Mouse (Mus musculus) lung, embryonic 15.5 days (tissue): ENCODE data around the gene Shld1. TPM values are rescaled to one million over a fixed set of nuclear protein-coding genes. Genes with fewer than 3 reads are reported as not detected.

ENCODE experiments used
- ATAC-seq: fragments of 200-750 bp; cut with Nextera tagmentation; 2 replicates; pipeline ENCODE4 v1.8.0; 2017; ENCODE audit warnings: moderate number of reproducible peaks, borderline replicate concordance; ENCODE audit not compliant: low FRiP score, low TSS enrichment; ENCODE audit errors: extremely low read depth
- H3K27ac ChIP-seq: fragments of 300-500 bp; sonication (generic); 2 replicates; pipeline ENCODE4 v1.5.1; 2015; ENCODE audit warnings: moderate library complexity, mild to moderate bottlenecking, inconsistent platforms
- H3K27me3 ChIP-seq: fragments of 300-500 bp; sonication (generic); 2 replicates; pipeline ENCODE4 v1.6.1; 2015; ENCODE audit warnings: inconsistent platforms
- H3K36me3 ChIP-seq: fragments of 300-500 bp; sonication (generic); 2 replicates; pipeline ENCODE4 v1.6.1; 2015; ENCODE audit warnings: inconsistent platforms
- H3K4me1 ChIP-seq: fragments of 300-500 bp; sonication (generic); 2 replicates; pipeline ENCODE4 v1.6.1; 2015; ENCODE audit warnings: inconsistent platforms
- H3K4me2 ChIP-seq: fragments of 300-500 bp; sonication (generic); 2 replicates; pipeline ENCODE4 v1.6.1; 2015; ENCODE audit warnings: inconsistent platforms, mild to moderate bottlenecking, moderate library complexity
- H3K4me3 ChIP-seq: fragments of 300-500 bp; sonication (generic); 2 replicates; pipeline ENCODE4 v1.5.1; 2015; ENCODE audit warnings: mild to moderate bottlenecking, inconsistent platforms
- H3K9ac ChIP-seq: fragments of 300-500 bp; sonication (generic); 2 replicates; pipeline ENCODE4 v1.6.1; 2015; ENCODE audit warnings: inconsistent platforms
- H3K9me3 ChIP-seq: fragments of 300-500 bp; sonication (generic); 2 replicates; pipeline ENCODE4 v1.6.1; 2016; ENCODE audit warnings: inconsistent platforms
- WGBS: fragments of 180-500 bp; shearing (Covaris S2); methylation state at CpG from one replicate; pipeline ENCODE4 v1.1.7; 2015; 5-methylcytosine and 5-hydroxymethylcytosine counted together
- polyA plus RNA-seq: library from polyadenylated mRNA; unstranded; fragments of >200 nt; fragmentation: Nextera tagmentation; extraction: Ambion mirVana; gene quantifications from 2 replicates; pipeline ENCODE4 v1.2.1, GENCODE M21; 2015

The Shld1 gene
- polyA plus RNA-seq, 1 experiment from 2014 or later, result 14.2 TPM

- Histone ChIP-seq H3K27me3 (no peaks in the 10 kb centered on the region), H3K4me1 (no peaks in the 10 kb centered on the region), H3K4me3 (no peak overlapping the region), H3K9me3 (no peaks in the 10 kb centered on the region), H3K4me2 (no peak overlapping the region), H3K9ac (no peak overlapping the region), H3K27ac (no peak overlapping the region), H3K36me3 (no peaks in the 10 kb centered on the region)
- WGBS, result 69% methylated on average over 9 of the region's 9 CpGs
- no peak for ATAC-seq
These were observed 28.2 kb upstream of the Shld1 start for GRCm38 (mm10) chr2:132658412-132659120.

- H3K4me3 ChIP-seq, result no peak overlapping the region
- ATAC-seq, result no peak
These were observed 17.6 kb upstream of the Shld1 start for GRCm38 (mm10) chr2:132669091-132669490.

DNA sequence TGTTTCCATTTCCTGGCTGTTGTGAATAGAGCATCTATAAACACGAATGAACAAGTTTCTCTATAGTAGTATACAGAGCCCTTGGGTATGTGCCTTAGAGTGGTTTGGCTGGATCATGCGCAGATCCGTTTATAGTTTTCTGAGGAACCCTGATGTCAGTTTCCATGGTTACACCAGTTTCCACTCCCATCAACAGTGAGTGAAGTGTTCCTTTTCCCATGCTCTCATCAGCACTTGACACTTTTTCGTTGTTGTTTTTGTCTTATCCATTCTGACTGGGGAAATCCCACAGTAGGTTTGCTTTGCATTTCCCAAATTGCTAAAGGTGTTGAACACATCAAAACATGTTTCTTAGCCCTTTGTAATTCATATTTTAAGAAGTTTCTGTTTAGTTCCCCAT lies 16.4 kb upstream of the Shld1 start:
- no peak for ATAC-seq
- no peaks in the 10 kb centered on the region for H3K4me1 ChIP-seq
- no peak overlapping the region for H3K27ac ChIP-seq
- no peaks in the 10 kb centered on the region for H3K27me3 ChIP-seq
- no peaks in the 10 kb centered on the region for H3K9me3 ChIP-seq
- WGBS, result 52% methylated on average over 4 of the region's 4 CpGs
- no peaks in the 10 kb centered on the region for H3K36me3 ChIP-seq
- H3K9ac ChIP-seq, result no peak overlapping the region
- no peak overlapping the region for H3K4me2 ChIP-seq
- H3K4me3 ChIP-seq, result no peak overlapping the region

More at GRCm38 (mm10) chr2:132669091-132669490, 17.6 kb upstream of the Shld1 start:
- no peaks in the 10 kb centered on the region for H3K9me3 ChIP-seq
- H3K4me2 ChIP-seq, result no peak overlapping the region
- no peaks in the 10 kb centered on the region for H3K27me3 ChIP-seq
- no peaks in the 10 kb centered on the region for H3K4me1 ChIP-seq
- H3K36me3 ChIP-seq, result no peaks in the 10 kb centered on the region
- H3K27ac ChIP-seq, result no peak overlapping the region
- H3K9ac ChIP-seq, result no peak overlapping the region
- WGBS, result 67% methylated on average over 6 of the region's 6 CpGs

- Histone ChIP-seq H3K36me3 (no peaks in the 10 kb centered on the region), H3K9me3 (no peaks in the 10 kb centered on the region), H3K4me3 (no peak overlapping the region), H3K27me3 (no peaks in the 10 kb centered on the region), H3K27ac (no peak overlapping the region), H3K9ac (no peak overlapping the region), H3K4me1 (no peaks in the 10 kb centered on the region), H3K4me2 (no peak overlapping the region)
- WGBS, result 90% methylated on average over 3 of the region's 3 CpGs
- no peak for ATAC-seq
These were observed 14.6 kb upstream of the Shld1 start for GRCm38 (mm10) chr2:132672121-132672520.

GRCm38 (mm10) chr2:132676111-132676510 lies 10.6 kb upstream of the Shld1 start:
- Histone ChIP-seq H3K27me3 (no peaks in the 10 kb centered on the region), H3K9ac (no peak overlapping the region), H3K36me3 (no peaks in the 10 kb centered on the region), H3K9me3 (no peaks in the 10 kb centered on the region), H3K4me2 (no peak overlapping the region), H3K4me1 (no peaks in the 10 kb centered on the region), H3K27ac (no peak overlapping the region), H3K4me3 (no peak overlapping the region)
- WGBS, result 56% methylated on average over 4 of the region's 4 CpGs
- no peak for ATAC-seq

- Histone ChIP-seq H3K9me3 (no peaks in the 10 kb centered on the region), H3K4me1 (0 out of 2 replicates have a peak, but pooled peaks cover 4% of the 10 kb centered on the region), H3K4me3 (no peak overlapping the region), H3K36me3 (no peaks in the 10 kb centered on the region), H3K4me2 (no peak overlapping the region), H3K9ac (no peak overlapping the region), H3K27me3 (no peaks in the 10 kb centered on the region), H3K27ac (no peak overlapping the region)
- no peak for ATAC-seq
These were observed 1.7 kb upstream of the Shld1 start for GRCm38 (mm10) chr2:132685001-132685400.

DNA sequence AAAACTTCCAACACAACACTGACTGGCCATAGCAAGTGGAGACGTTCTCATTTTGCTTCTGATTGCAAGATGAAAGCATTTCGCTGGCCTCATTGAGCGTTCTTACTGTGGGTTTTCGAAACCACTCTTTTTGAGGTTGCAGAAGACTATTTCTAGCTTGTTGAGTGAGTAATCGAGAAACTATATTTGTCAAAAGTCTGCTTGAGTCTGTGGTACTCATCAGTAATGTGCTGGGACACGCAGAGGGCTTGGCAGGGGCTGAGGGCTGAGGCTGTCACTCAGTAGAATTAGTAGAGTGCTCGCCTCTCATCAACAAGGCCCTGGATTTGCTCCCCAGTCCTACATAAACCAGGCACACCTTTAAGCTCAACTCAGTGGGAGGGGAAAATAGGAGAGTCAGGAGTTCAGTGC lies 1.9 kb downstream of the Shld1 start:
- Histone ChIP-seq H3K4me3 (no peak overlapping the region), H3K9me3 (no peaks in the 10 kb centered on the region), H3K27me3 (no peaks in the 10 kb centered on the region), H3K4me1 (0 out of 2 replicates have a peak, but pooled peaks cover 4% of the 10 kb centered on the region), H3K36me3 (no peaks in the 10 kb centered on the region), H3K9ac (no peak overlapping the region), H3K27ac (no peak overlapping the region), H3K4me2 (no peak overlapping the region)
- WGBS, result 80% methylated on average over 7 of the region's 7 CpGs
- no peak for ATAC-seq

DNA sequence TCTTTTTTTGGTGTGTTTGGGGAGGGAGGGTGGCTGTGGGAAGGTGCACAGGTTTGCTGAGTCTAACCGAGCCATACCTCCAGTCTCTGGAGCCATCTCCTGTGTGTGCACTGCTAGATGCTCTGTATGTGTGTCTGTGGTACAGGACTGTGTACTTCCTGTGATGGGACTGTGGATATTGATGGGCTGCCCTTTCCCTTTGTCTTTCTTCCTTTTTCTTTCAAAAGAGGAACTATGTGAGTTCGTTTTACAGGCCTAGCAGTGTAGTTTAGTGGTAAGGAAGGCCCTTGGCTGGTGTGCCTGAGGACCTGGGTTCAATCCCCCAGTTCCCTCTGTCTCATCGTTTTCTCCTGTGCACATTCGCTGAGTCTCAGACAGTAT lies 2.4 kb downstream of the Shld1 start:
- Histone ChIP-seq H3K36me3 (no peaks in the 10 kb centered on the region), H3K27ac (no peak overlapping the region), H3K9ac (no peak overlapping the region), H3K4me3 (no peak overlapping the region), H3K4me1 (0 out of 2 replicates have a peak, but pooled peaks cover 4% of the 10 kb centered on the region), H3K4me2 (no peak overlapping the region), H3K27me3 (no peaks in the 10 kb centered on the region), H3K9me3 (no peaks in the 10 kb centered on the region)
- no peak for ATAC-seq
- WGBS, result 46% methylated on average over 4 of the region's 4 CpGs

DNA sequence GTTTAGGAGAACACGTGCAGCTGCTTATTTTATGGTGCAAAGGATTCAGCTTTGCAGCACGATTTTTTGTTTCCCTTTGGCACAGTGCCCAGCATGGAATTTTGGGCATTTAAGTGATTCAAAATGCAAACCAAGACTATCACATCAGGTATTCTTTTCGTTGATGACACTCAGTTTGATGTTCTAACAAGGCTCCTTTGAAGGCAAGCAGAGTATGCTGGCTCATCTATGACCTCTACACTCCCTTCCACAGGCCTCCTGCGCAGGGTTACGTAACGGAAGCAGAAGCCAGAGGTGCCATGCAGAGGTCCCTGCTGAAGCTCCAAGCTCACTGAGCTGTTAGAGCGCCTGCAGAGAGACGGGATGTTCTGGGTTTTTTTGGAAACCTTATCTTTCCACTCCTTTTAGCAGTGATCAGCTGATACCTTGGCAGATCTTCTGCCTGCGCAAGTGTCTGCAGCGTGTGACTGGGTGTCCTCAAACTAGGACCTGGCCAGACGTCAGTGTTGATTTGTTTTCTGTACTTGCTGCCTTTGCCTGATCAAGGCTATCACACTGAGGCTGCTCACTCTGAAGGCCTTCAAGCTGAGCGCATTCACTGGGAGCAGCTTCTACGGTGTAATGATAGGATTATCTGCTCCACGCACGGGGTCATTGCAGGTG lies 3.0 kb downstream of the Shld1 start:
- Histone ChIP-seq H3K4me3 (no peak overlapping the region), H3K9me3 (no peaks in the 10 kb centered on the region), H3K9ac (no peak overlapping the region), H3K27ac (no peak overlapping the region), H3K4me1 (0 out of 2 replicates have a peak, but pooled peaks cover 4% of the 10 kb centered on the region), H3K27me3 (no peaks in the 10 kb centered on the region), H3K4me2 (no peak overlapping the region), H3K36me3 (no peaks in the 10 kb centered on the region)
- WGBS, result 63% methylated on average over 15 of the region's 15 CpGs
- no peak for ATAC-seq

DNA sequence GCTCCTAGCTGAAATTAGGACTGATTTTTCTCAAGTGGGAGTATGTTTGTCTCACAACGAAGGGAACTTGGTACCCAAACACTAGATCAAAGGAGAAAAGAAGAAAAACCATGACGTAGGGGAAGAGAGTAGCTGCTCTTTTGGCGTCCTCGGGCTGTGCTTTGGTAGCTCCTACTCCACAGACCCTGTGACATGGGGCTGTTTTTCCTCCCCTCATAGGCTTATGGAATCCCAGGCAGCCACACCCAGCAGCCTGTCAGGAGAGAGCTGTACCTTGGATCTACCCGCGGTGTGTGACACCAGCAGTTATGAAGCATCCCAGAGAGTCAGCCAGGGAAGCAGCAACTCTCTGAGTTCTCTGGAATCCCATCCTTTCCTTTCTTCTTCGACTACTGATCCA lies 5.0 kb downstream of the Shld1 start:
- H3K9me3 ChIP-seq, result no peaks in the 10 kb centered on the region
- H3K9ac ChIP-seq, result no peak overlapping the region
- no peak overlapping the region for H3K4me3 ChIP-seq
- no peak overlapping the region for H3K4me2 ChIP-seq
- WGBS, result 61% methylated on average over 7 of the region's 7 CpGs
- H3K36me3 ChIP-seq, result no peaks in the 10 kb centered on the region
- no peaks in the 10 kb centered on the region for H3K27me3 ChIP-seq
- no peak for ATAC-seq
- H3K27ac ChIP-seq, result no peak overlapping the region
- 0 out of 2 replicates have a peak, but pooled peaks cover 4% of the 10 kb centered on the region for H3K4me1 ChIP-seq

DNA sequence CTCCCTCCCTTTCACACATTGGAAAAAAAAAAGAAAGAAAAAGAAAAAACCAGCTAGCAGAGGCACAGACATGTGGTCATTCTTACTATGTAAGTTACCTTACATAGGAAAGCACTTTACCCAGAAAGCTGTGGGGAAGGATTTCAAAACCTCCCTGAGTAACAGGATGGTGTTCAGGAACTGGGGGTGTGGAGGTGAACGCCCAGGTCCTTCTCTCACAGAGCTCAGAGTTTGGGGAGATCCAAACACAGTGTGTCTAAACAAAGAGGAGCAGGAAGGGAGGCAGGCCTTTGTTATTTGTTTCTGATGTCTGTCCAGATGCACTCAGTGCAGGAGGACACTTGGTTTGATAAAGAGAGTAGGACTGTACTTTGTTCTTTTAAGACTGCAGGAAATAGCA lies 5.6 kb downstream of the Shld1 start:
- Histone ChIP-seq H3K4me3 (no peak overlapping the region), H3K4me1 (0 out of 2 replicates have a peak, but pooled peaks cover 2% of the 10 kb centered on the region)

GRCm38 (mm10) chr2:132693980-132694379 lies 7.2 kb downstream of the Shld1 start:
- Histone ChIP-seq H3K9ac (no peak overlapping the region), H3K4me2 (no peak overlapping the region), H3K4me3 (no peak overlapping the region), H3K27me3 (no peaks in the 10 kb centered on the region), H3K9me3 (no peaks in the 10 kb centered on the region), H3K27ac (no peak overlapping the region), H3K4me1 (0 out of 2 replicates have a peak, but pooled peaks cover 6% of the 10 kb centered on the region), H3K36me3 (no peaks in the 10 kb centered on the region)
- WGBS, result 78% methylated on average over 3 of the region's 3 CpGs
- ATAC-seq, result no peak

More for the DNA sequence above, 5.6 kb downstream of the Shld1 start:
- no peak overlapping the region for H3K27ac ChIP-seq
- ATAC-seq, result no peak
- no peaks in the 10 kb centered on the region for H3K27me3 ChIP-seq
- no peak overlapping the region for H3K4me2 ChIP-seq
- H3K9me3 ChIP-seq, result no peaks in the 10 kb centered on the region
- 28% methylated on average over 1 of the region's 1 CpGs for WGBS
- H3K9ac ChIP-seq, result no peak overlapping the region
- no peaks in the 10 kb centered on the region for H3K36me3 ChIP-seq
